Mouse (Mus musculus): ENCODE measurements around the gene Olfr1394. TPM values are rescaled to one million over a fixed set of nuclear protein-coding genes. Genes with fewer than 3 reads are reported as not detected.

Olfr1394 gene
- not detected for total RNA-seq (2023)

GRCm38 (mm10) chr11:49154077-49154476, at the start of gene Olfr1394:
Olfr1394 (plus strand) TSS chr11:49154377.

GRCm38 (mm10) chr11:49114774-49115173, 39.4 kb upstream of the Olfr1394 start, which contains the start of gene Olfr1396:
Olfr1396 (minus strand) TSS chr11:49114874.

GRCm38 (mm10) chr11:49141974-49142373, 12.2 kb upstream of the Olfr1394 start, which contains the start of gene Olfr1395:
Olfr1395 (plus strand) TSS chr11:49142274.

GRCm38 (mm10) chr11:49186955-49187488, 32.8 kb downstream of the Olfr1394 start, which contains the start of gene Btnl9:
Btnl9 (minus strand) TSS chr11:49187159.

GRCm38 (mm10) chr11:49203129-49203768, 49.1 kb downstream of the Olfr1394 start, which contains the start of gene Zfp62:
Zfp62 (plus strand) TSS chr11:49203292.

Other genes with a start within 250 kb of the Olfr1394 start
- gene Psme2b, start 208.2 kb upstream of the Olfr1394 start, total RNA-seq (2023): 39.6 TPM
- 1.0 TPM for gene Olfr56, start 175.5 kb upstream of the Olfr1394 start, total RNA-seq (2023)
- 75.3 TPM for gene 9930111J21Rik1, start 175.0 kb upstream of the Olfr1394 start, total RNA-seq (2023)
- 50.5 TPM for gene Gm12185, start 162.2 kb upstream of the Olfr1394 start, total RNA-seq (2023)
- 82.7 TPM for gene Tgtp1, start 160.2 kb upstream of the Olfr1394 start, total RNA-seq (2023)
- gene 9930111J21Rik2, start 103.1 kb upstream of the Olfr1394 start, total RNA-seq (2023): 78.9 TPM
- 40.7 TPM for gene Tgtp2, start 90.2 kb upstream of the Olfr1394 start, total RNA-seq (2023)
- gene Ifi47, start 77.8 kb upstream of the Olfr1394 start, total RNA-seq (2023): 140 TPM
- not detected for gene Olfr1396, start 39.5 kb upstream of the Olfr1394 start, total RNA-seq (2023)
- gene Olfr1395, start 12.1 kb upstream of the Olfr1394 start, total RNA-seq (2023): not detected
- gene Btnl9, start 32.8 kb downstream of the Olfr1394 start, total RNA-seq (2023): 0.89 TPM
- 94.6 TPM for gene Zfp62, start 48.9 kb downstream of the Olfr1394 start, total RNA-seq (2023)
- 52.8 TPM for gene Mgat1, start 89.8 kb downstream of the Olfr1394 start, total RNA-seq (2023)
- gene Olfr1393, start 123.9 kb downstream of the Olfr1394 start, total RNA-seq (2023): 0.27 TPM
- gene Olfr1392, start 130.9 kb downstream of the Olfr1394 start, total RNA-seq (2023): not detected
- not detected for gene Olfr10, start 150.4 kb downstream of the Olfr1394 start, total RNA-seq (2023)
- not detected for gene Olfr1391, start 168.4 kb downstream of the Olfr1394 start, total RNA-seq (2023)
- not detected for gene Olfr1390, start 180.8 kb downstream of the Olfr1394 start, total RNA-seq (2023)

Data from CD4-positive naive resting alpha-beta T cell, adult 57 days (primary cell).